Mouse (Mus musculus) myocyte (in vitro differentiated cells): Measurements from ENCODE around the gene Tnxb.

Source experiments
- CEBPB ChIP-seq: IDR thresholded peaks from 2 replicates; pipeline ENCODE4 v1.6.1; 2011; ENCODE audit warnings: mild to moderate bottlenecking, moderate library complexity; ENCODE audit not compliant: poor library complexity, insufficient read depth, severe bottlenecking
- MAX ChIP-seq: IDR thresholded peaks from one replicate; pipeline ENCODE4 v1.6.1; 2011; ENCODE audit warnings: low read depth, mild to moderate bottlenecking, control low read depth
- MYOD1 ChIP-seq, 3 experiments: IDR thresholded peaks; one replicate each; pipeline ENCODE4 v1.6.1; 2011; ENCODE audit warnings: control low read depth in 2 of 3, low read depth in 2 of 3, mild to moderate bottlenecking in 2 of 3, moderate library complexity in 1 of 3; ENCODE audit not compliant: insufficient read length in 2 of 3, control insufficient read depth in 1 of 3
- POLR2A ChIP-seq: IDR thresholded peaks from one replicate; pipeline ENCODE4 v1.6.1; 2011; ENCODE audit warnings: low read depth, mild to moderate bottlenecking, control low read depth, moderate library complexity; ENCODE audit not compliant: insufficient read length
- SRF ChIP-seq: IDR thresholded peaks from one replicate; pipeline ENCODE4 v1.6.1; 2011; ENCODE audit warnings: low read depth; ENCODE audit not compliant: control insufficient read depth, insufficient read length
- TCF12 ChIP-seq: IDR thresholded peaks from one replicate; pipeline ENCODE4 v1.6.1; 2011; ENCODE audit warnings: mild to moderate bottlenecking, control low read depth; ENCODE audit not compliant: poor library complexity, insufficient read depth, severe bottlenecking
- TCF3 ChIP-seq: IDR thresholded peaks from one replicate; pipeline ENCODE4 v1.6.1; 2011; ENCODE audit warnings: low read depth, control low read depth; ENCODE audit not compliant: insufficient read length
- USF1 ChIP-seq: IDR thresholded peaks from one replicate; pipeline ENCODE4 v1.6.1; 2011; ENCODE audit warnings: low read depth, mild to moderate bottlenecking, control low read depth, moderate library complexity

GRCm38 (mm10) chr17:34656666-34657065 lies 13.7 kb upstream of the Tnxb start:
- TF ChIP-seq TCF3 (no peak), USF1 (no peak), TCF12 (no peak), MAX (no peak), CEBPB (no peak), POLR2A (no peak), MYOD1 (IDR thresholded peaks at IDR 0.05; ENCODE audit: control insufficient read depth in 1 of 3, insufficient read length in 2 of 3, low read depth in 2 of 3) (no peak), SRF (no peak)
